Mouse (Mus musculus): ENCODE measurements around the gene Ssh3.

DNA sequence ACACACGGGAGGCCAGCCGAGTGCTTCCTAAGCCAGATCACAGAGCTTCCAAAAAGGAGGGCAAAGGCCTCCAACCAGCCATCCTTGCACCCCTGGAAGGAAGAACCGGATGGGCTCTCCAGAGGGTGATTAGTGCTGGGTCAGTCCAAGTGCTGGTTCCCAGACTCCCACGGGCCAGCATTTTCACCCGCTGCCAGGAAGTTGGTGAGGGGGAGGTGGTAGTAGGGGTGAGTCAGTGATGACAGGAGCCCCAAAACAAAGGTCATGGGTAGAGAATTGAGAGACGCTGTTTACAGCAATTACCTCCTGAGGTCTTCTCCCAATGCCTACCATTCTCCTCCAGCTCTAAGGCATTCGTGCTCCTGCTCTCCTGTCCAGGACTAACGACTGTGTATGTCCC lies 38.6 kb downstream of the Ssh3 start:
- TF ChIP-seq CTCF (IDR thresholded peaks at IDR 0.05; ENCODE audit: low read depth, low read length) (no peak), GATA1 (IDR thresholded peaks at IDR 0.05; ENCODE audit: borderline replicate concordance, low read length) (no peak), GATA2 (IDR thresholded peaks at IDR 0.05; ENCODE audit: borderline replicate concordance, low read depth, low read length) (no peak)
